Mouse (Mus musculus): ENCODE data around the gene Olfr1181.
"Not testable (repeated sequence)": the region's sequence is repeated elsewhere in the genome, so short reads cannot be mapped to it uniquely, and the experiment has no call there.

Gene Olfr1181

GRCm38 (mm10) chr2:88426071-88426470, at the start of gene Olfr1181:
Gene Olfr1181, minus strand, starts transcription at chr2:88426171.
- no peak for DNase-seq (ENCODE audit: low spot score)

DNA sequence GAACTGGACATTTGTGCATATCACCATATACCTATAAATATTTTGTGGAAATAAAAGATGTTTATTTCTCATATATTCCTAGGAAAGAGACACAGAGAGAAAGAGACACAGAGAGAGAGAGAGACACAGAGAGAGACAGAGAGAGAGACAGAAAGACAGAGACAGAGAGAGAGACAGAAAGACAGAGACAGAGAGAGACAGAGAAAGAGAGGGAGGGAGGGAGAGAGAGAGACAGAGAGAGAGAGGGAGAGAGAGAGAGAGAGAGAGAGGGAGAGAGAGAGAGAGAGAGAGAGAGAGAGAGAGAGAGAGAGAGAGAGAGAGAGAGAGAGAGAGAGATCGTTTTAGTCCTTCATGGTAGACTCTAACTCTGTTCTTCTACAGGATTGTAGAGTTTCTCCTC, 28.6 kb upstream of the Olfr1181 start, which contains the start of gene Olfr1183:
Olfr1183 (plus strand) TSS at position 301 of the 400 bp plus-strand sequence.
- not testable (repeated sequence) for DNase-seq (ENCODE audit: low spot score)

- DNase-seq (ENCODE audit: low spot score) = no peak
Measured at GRCm38 (mm10) chr2:88449031-88449430, 23.1 kb upstream of the Olfr1181 start, which contains the start of gene Gm13757. Gene Gm13757, minus strand, starts transcription at chr2:88449131.

- no peak for DNase-seq (ENCODE audit: low spot score)
Measured at GRCm38 (mm10) chr2:88419051-88419450, 6.9 kb downstream of the Olfr1181 start, which contains the start of gene Olfr1180. Gene Olfr1180, minus strand, starts transcription at chr2:88419151.

GRCm38 (mm10) chr2:88406353-88406752, 19.6 kb downstream of the Olfr1181 start, which contains the start of gene Olfr1179:
Gene Olfr1179, minus strand, starts transcription at chr2:88406453.
- DNase-seq (ENCODE audit: low spot score) = no peak

DNA sequence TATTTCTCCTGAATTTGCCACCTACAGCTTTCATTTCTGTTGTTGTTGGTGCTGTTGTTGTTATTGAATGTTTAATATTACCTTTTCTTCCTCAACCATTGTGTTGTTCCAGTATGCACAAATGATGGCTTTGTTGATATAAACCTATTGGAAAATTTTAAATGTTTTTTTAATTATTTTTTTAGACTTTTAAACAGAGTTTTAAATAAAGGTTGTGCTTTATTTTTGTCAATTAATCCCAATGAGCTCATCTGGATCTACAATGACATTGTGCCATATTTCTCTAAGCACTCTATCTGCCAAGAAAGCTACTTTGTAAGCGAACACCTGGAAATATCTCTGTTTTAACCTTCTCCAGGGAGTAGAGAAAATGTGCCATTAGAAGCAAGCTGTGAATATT, 39.2 kb downstream of the Olfr1181 start, which contains the start of gene Olfr1178:
Olfr1178 (plus strand) TSS at position 301 of the 400 bp plus-strand sequence.
- DNase-seq (ENCODE audit: low spot score) = no peak

Measured in ovary, postnatal 36 days (tissue).